Mouse (Mus musculus) heart, adult 2 months (tissue): ENCODE measurements around the gene Sptbn1. TPM values are rescaled to one million over a fixed set of nuclear protein-coding genes. Genes with fewer than 3 reads are reported as not detected.

Experiments used
- DNase-seq, 2 experiments: peaks; one replicate each; pipeline ENCODE4 v3.0.0; 2021
- H3K27ac ChIP-seq: fragments of 200-600 bp; 2 replicates; pipeline ENCODE4 v1.8.1; 2022
- H3K27me3 ChIP-seq: fragments of 200-500 bp; 2 replicates; pipeline ENCODE4 v1.6.1; 2012; ENCODE audit warnings: mild to moderate bottlenecking, low read length, inconsistent platforms, mixed read lengths; ENCODE audit not compliant: control insufficient read depth, insufficient read depth
- H3K36me3 ChIP-seq: fragments of 200-500 bp; 2 replicates; pipeline ENCODE4 v1.6.1; 2012; ENCODE audit warnings: low read length, inconsistent platforms; ENCODE audit not compliant: control insufficient read depth, insufficient read depth
- H3K4me1 ChIP-seq: fragments of 200-500 bp; 2 replicates; pipeline ENCODE4 v1.6.1; 2011; ENCODE audit warnings: low read length; ENCODE audit not compliant: control insufficient read depth, insufficient read depth
- H3K4me3 ChIP-seq: fragments of 200-600 bp; 2 replicates; pipeline ENCODE4 v1.8.1; 2022
- H3K79me2 ChIP-seq: fragments of 200-500 bp; replicated peaks from 2 replicates; pipeline ENCODE4 v1.6.1; 2012; ENCODE audit warnings: mild to moderate bottlenecking, inconsistent platforms, low read length, moderate library complexity, mixed read lengths; ENCODE audit not compliant: control insufficient read depth, insufficient read depth
- H3K9ac ChIP-seq: fragments of 200-500 bp; 2 replicates; pipeline ENCODE4 v1.6.1; 2012; ENCODE audit warnings: low read depth, mild to moderate bottlenecking, control low read depth, inconsistent platforms, low read length, mixed read lengths
- CTCF ChIP-seq: fragments of 200-600 bp; IDR thresholded peaks from 2 replicates; pipeline ENCODE4 v1.8.1; 2022; ENCODE audit warnings: antibody characterized with exemption, mild to moderate bottlenecking, moderate library complexity
- EP300 ChIP-seq: fragments of 200-500 bp; IDR thresholded peaks from 2 replicates; pipeline ENCODE4 v1.6.1; 2011; ENCODE audit warnings: low read depth, low read length, control low read depth; ENCODE audit not compliant: insufficient read depth
- POLR2A ChIP-seq: fragments of 200-500 bp; IDR thresholded peaks from 2 replicates; pipeline ENCODE4 v1.6.1; 2011; ENCODE audit warnings: mild to moderate bottlenecking, low read depth, low read length, control low read depth; ENCODE audit not compliant: insufficient read depth
- WGBS: fragments of 180-500 bp; shearing (Covaris S2); methylation state at CpG from one replicate; pipeline ENCODE4 v1.1.7; 2018; 5-methylcytosine and 5-hydroxymethylcytosine counted together
- intact Hi-C: fragments of 180-260 bp; cut with DNase I; formaldehyde crosslinking; loops from one replicate; pipeline ENCODE4 v1.15.1; 2025
- polyA plus RNA-seq: library from polyadenylated mRNA; depleted of rRNA; stranded (reverse); fragments of >200 nt; gene quantifications from 2 replicates; pipeline ENCODE4 v1.2.3, GENCODE M21; 2012
- total RNA-seq, 2 experiments: library from RNA; stranded (reverse); gene quantifications; 2 replicates each; pipeline ENCODE4 v1.2.3; 2021

Sptbn1 gene
- total and polyA plus RNA-seq, 3 experiments = 169 to 570 (median 509) TPM

DNA sequence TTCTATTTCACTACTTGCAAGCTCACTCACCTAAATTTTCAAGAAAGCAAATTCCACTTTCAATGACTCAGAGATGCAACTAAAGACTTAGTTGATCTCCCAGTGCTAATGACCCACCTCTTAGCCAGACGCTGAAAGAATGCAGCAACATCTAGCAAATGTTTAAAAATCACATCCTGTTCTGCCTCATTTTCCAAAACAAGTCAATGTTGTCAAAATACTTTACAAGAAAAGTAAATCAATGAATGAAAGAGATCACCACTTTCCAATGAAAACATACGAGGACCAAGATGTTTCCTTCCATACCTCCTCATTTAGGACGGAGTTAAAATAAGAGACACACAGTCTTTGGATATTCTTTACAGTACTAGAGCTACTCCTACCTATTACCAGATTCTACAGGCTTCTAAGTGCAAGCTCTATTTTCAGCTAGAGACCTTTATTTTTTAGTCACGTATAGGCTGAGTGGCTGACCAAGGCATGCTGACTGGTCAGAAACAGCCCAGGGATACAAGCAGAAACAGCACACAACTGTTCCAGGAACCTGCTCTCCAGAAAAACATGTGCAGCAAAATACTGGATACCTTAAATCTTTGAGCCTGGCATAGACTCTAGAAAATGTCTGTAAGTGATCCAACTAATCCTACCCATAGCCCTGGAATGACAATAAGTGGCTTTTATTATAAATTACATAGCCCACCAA lies 71.5 kb downstream of the Sptbn1 start:
- Histone ChIP-seq H3K27ac (peak overlapping the region; percentile 17), H3K36me3 (peaks cover 82% of the 10 kb centered on the region), H3K27me3 (no peaks in the 10 kb centered on the region), H3K4me1 (peaks cover 26% of the 10 kb centered on the region), H3K79me2 (peaks cover 9% of the 10 kb centered on the region), H3K9ac (no peak overlapping the region), H3K4me3 (no peak overlapping the region)
- WGBS = 43% methylated on average over 4 of the region's 4 CpGs
- TF ChIP-seq CTCF (no peak), POLR2A (no peak), EP300 (no peak)
- intact Hi-C loops = loop anchor here (2.0 to 10.0 kb wide), 2 partner anchors 30 to 52 kb away; no protein-coding TSS in a partner anchor
- no peak for DNase-seq

DNA sequence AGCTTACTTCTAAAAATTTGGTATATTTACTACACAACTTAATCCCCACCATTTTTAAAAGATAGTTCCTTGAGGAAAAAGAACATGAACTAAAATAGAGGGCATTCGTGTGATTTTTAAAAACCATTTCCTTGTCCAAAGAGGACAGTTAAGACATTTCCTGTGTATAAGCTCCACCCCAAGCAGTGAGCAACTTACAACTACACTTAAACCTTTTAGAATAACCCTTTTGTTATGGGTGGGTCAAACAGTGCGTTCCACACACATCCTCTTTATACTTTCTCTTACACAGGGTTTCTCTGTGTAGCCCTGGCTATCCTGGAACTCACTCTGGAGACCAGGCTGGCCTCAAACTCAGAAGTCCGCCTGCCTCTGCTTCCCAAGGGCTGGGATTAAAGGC lies 72.2 kb downstream of the Sptbn1 start:
- Histone ChIP-seq H3K27me3 (no peaks in the 10 kb centered on the region), H3K9ac (no peak overlapping the region), H3K4me3 (no peak overlapping the region), H3K27ac (peak overlapping the region; percentile 0), H3K79me2 (peaks cover 5% of the 10 kb centered on the region), H3K36me3 (peaks cover 82% of the 10 kb centered on the region), H3K4me1 (peaks cover 23% of the 10 kb centered on the region)
- intact Hi-C loops = loop anchor here (2.0 to 10.0 kb wide), 2 partner anchors 29 to 51 kb away; no protein-coding TSS in a partner anchor
- no peak for DNase-seq
- no peak for TF ChIP-seq EP300
- no peak for TF ChIP-seq POLR2A
- no peak for TF ChIP-seq CTCF
- whole genome bisulfite sequencing = 55% methylated on average over 3 of the region's 3 CpGs

DNA sequence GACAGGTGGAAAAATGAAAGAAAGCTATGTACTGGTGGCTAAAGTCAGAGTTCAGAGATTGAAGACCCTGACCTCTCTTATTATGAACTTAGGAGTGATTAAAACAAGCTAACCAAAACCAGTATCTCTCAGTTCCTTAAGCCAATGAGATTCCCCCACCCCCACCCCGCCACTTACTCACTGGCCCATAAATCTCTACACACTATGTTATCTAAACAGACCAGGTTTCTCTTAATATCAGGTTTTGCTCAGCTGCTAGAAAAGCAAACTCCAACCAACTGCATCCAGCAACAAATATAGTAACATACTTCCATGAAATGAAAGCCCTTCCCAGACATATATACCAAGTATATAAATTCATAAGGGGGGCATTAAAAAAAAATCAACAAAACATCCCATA lies 73.2 kb downstream of the Sptbn1 start:
- Histone ChIP-seq H3K36me3 (peaks cover 80% of the 10 kb centered on the region), H3K27me3 (no peaks in the 10 kb centered on the region), H3K27ac (no peak overlapping the region; the same call in 1 of the 2 replicates), H3K9ac (no peak overlapping the region), H3K79me2 (peaks cover 5% of the 10 kb centered on the region), H3K4me3 (no peak overlapping the region), H3K4me1 (peaks cover 23% of the 10 kb centered on the region)
- WGBS = 76% methylated on average over 1 of the region's 1 CpGs
- TF ChIP-seq POLR2A = no peak
- TF ChIP-seq EP300 = no peak
- no peak for TF ChIP-seq CTCF
- intact Hi-C loops = loop anchor here (5.0 to 10.0 kb wide), 2 partner anchors 50 to 657 kb away; no protein-coding TSS in a partner anchor
- DNase-seq = no peak

DNA sequence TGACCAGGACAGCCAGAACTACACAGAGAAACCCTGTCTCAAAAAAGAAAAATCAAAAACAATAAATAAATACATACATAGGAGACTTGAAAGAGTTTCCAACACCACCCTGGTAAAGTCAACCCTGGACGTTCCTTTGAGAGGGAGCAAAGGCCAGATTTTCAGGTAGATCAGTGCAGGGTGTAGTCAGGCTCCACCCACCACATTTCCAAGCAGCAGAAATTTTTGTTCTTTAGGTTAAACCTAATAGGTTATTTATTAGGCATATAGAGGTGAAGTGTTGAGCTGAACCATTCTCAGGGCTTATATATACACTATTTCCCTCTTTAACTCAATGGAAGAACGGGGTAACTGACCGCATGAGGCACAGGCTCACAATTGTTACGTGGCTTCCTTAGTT lies 77.0 kb downstream of the Sptbn1 start:
- TF ChIP-seq CTCF (no peak), POLR2A (no peak), EP300 (no peak)
- H3K4me1 ChIP-seq = peaks cover 28% of the 10 kb centered on the region

DNA sequence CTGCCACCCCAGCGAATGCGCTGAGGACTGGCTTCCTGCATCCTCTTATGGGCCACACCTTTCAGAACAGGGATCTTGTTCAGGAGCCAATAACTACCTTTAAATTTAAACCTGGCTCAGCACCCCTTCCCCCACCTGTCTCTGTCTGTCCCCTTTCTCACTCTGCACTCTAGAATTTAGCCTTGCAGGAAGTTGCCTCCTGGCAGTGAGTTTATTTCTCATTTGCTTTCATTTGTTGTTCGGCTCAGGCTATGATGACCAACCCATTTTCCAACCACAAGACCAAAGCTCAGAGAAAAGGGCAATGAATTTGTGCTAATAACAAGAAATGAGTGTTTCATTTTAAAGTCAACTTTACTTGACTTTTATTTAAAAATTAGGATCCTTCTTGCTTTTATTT lies 77.9 kb downstream of the Sptbn1 start:
- Histone ChIP-seq H3K27me3 (no peaks in the 10 kb centered on the region), H3K79me2 (peaks cover 12% of the 10 kb centered on the region), H3K9ac (no peak overlapping the region), H3K4me3 (no peak overlapping the region), H3K27ac (no peak overlapping the region), H3K36me3 (peaks cover 72% of the 10 kb centered on the region), H3K4me1 (peaks cover 28% of the 10 kb centered on the region)
- WGBS = 61% methylated on average over 3 of the region's 3 CpGs
- DNase-seq = no peak
- TF ChIP-seq POLR2A (no peak), EP300 (no peak), CTCF (no peak)
- intact Hi-C loops = loop anchor here (5.0 to 10.0 kb wide), 2 partner anchors 45 to 653 kb away; no protein-coding TSS in a partner anchor

More for the DNA sequence above, 77.0 kb downstream of the Sptbn1 start:
- intact Hi-C loops = loop anchor here (5.0 to 10.0 kb wide), 2 partner anchors 46 to 654 kb away; no protein-coding TSS in a partner anchor
- no peak overlapping the region for H3K27ac ChIP-seq
- H3K27me3 ChIP-seq = no peaks in the 10 kb centered on the region
- whole genome bisulfite sequencing = 65% methylated on average over 4 of the region's 4 CpGs
- H3K9ac ChIP-seq = no peak overlapping the region
- H3K79me2 ChIP-seq = peaks cover 11% of the 10 kb centered on the region
- no peak overlapping the region for H3K4me3 ChIP-seq
- no peak for DNase-seq
- H3K36me3 ChIP-seq = peaks cover 73% of the 10 kb centered on the region

DNA sequence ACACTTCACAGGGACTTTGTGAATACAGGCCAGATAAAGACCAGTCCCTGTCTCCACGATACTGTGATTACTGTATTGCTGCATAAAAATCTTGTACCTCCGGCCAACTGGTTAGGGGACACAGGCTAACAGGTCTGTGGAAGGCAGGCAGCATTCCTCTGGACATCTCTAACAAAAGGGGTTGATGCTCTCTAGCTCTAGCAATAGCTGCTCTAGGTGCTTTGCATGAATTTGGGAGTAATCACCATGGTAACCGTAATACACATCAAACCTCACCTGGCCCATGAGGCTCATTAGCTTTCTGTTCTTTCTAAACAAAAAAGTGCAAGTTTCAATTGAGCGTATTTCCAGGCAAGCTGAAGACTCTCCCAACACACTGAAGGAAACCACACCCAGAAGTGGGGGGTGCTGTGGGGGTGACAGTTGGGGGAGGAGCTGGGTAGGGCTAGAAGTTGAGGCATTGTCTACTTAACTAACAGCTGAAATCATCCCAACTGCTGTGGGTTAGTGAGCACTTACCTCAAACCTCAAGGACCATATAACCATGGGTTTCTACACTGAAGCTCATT lies 81.0 kb downstream of the Sptbn1 start:
- TF ChIP-seq POLR2A (no peak), CTCF (no peak), EP300 (peak; percentile 69)
- Histone ChIP-seq H3K4me1 (peaks cover 38% of the 10 kb centered on the region), H3K79me2 (peaks cover 14% of the 10 kb centered on the region), H3K27me3 (no peaks in the 10 kb centered on the region), H3K36me3 (peaks cover 75% of the 10 kb centered on the region), H3K9ac (peak overlapping the region; percentile 9; the same call in 1 of the 2 replicates), H3K4me3 (no peak overlapping the region), H3K27ac (peak overlapping the region; percentile 52)
- 40% methylated on average over 4 of the region's 4 CpGs for WGBS
- intact Hi-C loops = loop anchor here (2.0 kb wide), 1 partner anchor 20 kb away; no protein-coding TSS in a partner anchor
- DNase-seq = peak; percentile 61 to 70
